7 mouse cellular contexts compared by ENCODE assay signal in the genomic region with DNA sequence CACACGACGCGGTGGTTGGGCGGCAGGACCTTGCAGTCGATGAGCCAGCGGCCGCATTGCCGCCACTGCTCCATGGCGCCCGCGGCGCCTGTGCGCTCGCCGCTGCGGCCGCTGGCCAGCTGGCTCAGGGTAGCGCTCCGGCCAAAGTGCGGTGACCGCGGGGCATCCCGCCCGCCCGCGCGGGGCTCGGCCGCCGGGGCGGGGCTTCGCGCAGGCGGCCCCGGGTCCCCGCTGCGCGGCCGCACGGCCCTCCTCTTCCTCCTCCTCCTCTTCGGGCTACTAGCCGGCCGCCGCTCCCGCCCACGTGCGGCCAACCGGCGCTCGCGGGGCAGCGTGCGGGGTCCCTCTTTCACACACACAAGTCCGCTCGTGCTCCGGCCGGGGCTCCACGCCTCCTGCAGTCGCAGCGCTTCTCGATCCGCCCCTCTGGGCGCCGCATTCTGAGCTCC. TPM values are rescaled to one million over a fixed set of nuclear protein-coding genes. Genes with fewer than 3 reads are reported as not detected.
DNase-seq lines count a peak whose midpoint lies in the region; ATAC-seq and TF ChIP-seq lines count a peak whose summit lies in the region.

No protein-coding gene starts in this region.

- peak overlapping the region; percentile 99 for H3K4me2 ChIP-seq in heart, postnatal 0 days (ENCODE audit: low read depth, low read length)
- H3K4me2 ChIP-seq in midbrain, embryonic 15.5 days, result peak overlapping the region; percentile 95

- no peaks in the 10 kb centered on the region for H3K27me3 ChIP-seq in testis, adult 2 months (ENCODE audit: control insufficient read depth, insufficient read depth, low read length)
- H3K27me3 ChIP-seq in heart, postnatal 0 days (ENCODE audit: control insufficient read depth, insufficient read depth, low read length), result 0 out of 2 replicates have a peak, but pooled peaks cover 3% of the 10 kb centered on the region
- no peaks in the 10 kb centered on the region; the same call in 1 of the 2 replicates for H3K27me3 ChIP-seq in limb, embryonic 10.5 days (ENCODE audit: low read depth, poor library complexity, severe bottlenecking)
- H3K27me3 ChIP-seq in midbrain, embryonic 15.5 days (replicated peaks), result no peaks in the 10 kb centered on the region

- peak overlapping the region; percentile 73 for H3K9ac ChIP-seq in heart, postnatal 0 days (replicated peaks; ENCODE audit: low read depth, low read length)
- peak overlapping the region; percentile 60 for H3K9ac ChIP-seq in midbrain, embryonic 15.5 days

- ATAC-seq in heart, postnatal 0 days (ENCODE audit: insufficient read depth, low read depth), result peak; percentile 47
- peak; percentile 4; the same call in 1 of the 2 replicates for ATAC-seq in midbrain, embryonic 15.5 days (replicated peaks)

- WGBS in heart, postnatal 0 days, result 0% methylated on average over 39 of the region's 64 CpGs
- WGBS in limb, embryonic 10.5 days, result under 1% methylated on average over 51 of the region's 64 CpGs
- WGBS in midbrain, embryonic 15.5 days, result under 1% methylated on average over 53 of the region's 64 CpGs

- no peak for DNase-seq in testis, postnatal 10 days (ENCODE audit: low spot score)
- DNase-seq in cerebellum, adult 9-11 months, result peak; percentile 40
- no peak for DNase-seq in heart, postnatal 0 days (ENCODE audit: low spot score)
- no peak for DNase-seq in limb, embryonic 10.5 days (ENCODE audit: low spot score)
- no peak for DNase-seq in yolk sac, embryonic 10.5 days (ENCODE audit: low spot score)

- H3K4me1 ChIP-seq in testis, adult 2 months (ENCODE audit: control insufficient read depth, insufficient read depth, low read length), result peaks cover 27% of the 10 kb centered on the region
- H3K4me1 ChIP-seq in heart, postnatal 0 days (ENCODE audit: control insufficient read depth, insufficient read depth), result peaks cover 12% of the 10 kb centered on the region
- peaks cover 59% of the 10 kb centered on the region for H3K4me1 ChIP-seq in limb, embryonic 10.5 days
- H3K4me1 ChIP-seq in midbrain, embryonic 15.5 days, result peaks cover 54% of the 10 kb centered on the region

- peak overlapping the region; percentile 34; the same call in 1 of the 2 replicates for H3K27ac ChIP-seq in testis, adult 2 months (ENCODE audit: control insufficient read depth, insufficient read depth, low read depth, low read length)
- H3K27ac ChIP-seq in heart, postnatal 0 days (ENCODE audit: low read depth), result peak overlapping the region; percentile 73
- peak overlapping the region; percentile 97 for H3K27ac ChIP-seq in limb, embryonic 10.5 days
- H3K27ac ChIP-seq in midbrain, embryonic 15.5 days, result peak overlapping the region; percentile 69

- peak overlapping the region; percentile 85 for H3K4me3 ChIP-seq in testis, adult 2 months (ENCODE audit: control insufficient read depth, low read depth, low read length)
- H3K4me3 ChIP-seq in heart, postnatal 0 days (ENCODE audit: low read depth, low read length), result peak overlapping the region; percentile 91
- H3K4me3 ChIP-seq in limb, embryonic 10.5 days, result peak overlapping the region; percentile 93
- H3K4me3 ChIP-seq in midbrain, embryonic 15.5 days, result peak overlapping the region; percentile 52

- TF ChIP-seq POLR2A in testis, adult 2 months (IDR thresholded peaks at IDR 0.05; ENCODE audit: control insufficient read depth, low read depth, low read length), result no peak

- no peak for TF ChIP-seq CTCF in testis, adult 2 months (IDR thresholded peaks at IDR 0.05; ENCODE audit: control insufficient read depth, insufficient read depth, insufficient replicate concordance, low read depth, low read length)
- TF ChIP-seq CTCF in heart, postnatal 0 days (IDR thresholded peaks at IDR 0.05; ENCODE audit: low read depth), result no peak

- no peak for TF ChIP-seq EP300 in heart, postnatal 0 days (IDR thresholded peaks at IDR 0.05; ENCODE audit: low read depth)

- H3K36me3 ChIP-seq in testis, adult 2 months (ENCODE audit: control insufficient read depth, insufficient read depth, low read length), result no peaks in the 10 kb centered on the region
- no peaks in the 10 kb centered on the region for H3K36me3 ChIP-seq in heart, postnatal 0 days (replicated peaks; ENCODE audit: control insufficient read depth, insufficient read depth, low read length)
- peaks cover 11% of the 10 kb centered on the region for H3K36me3 ChIP-seq in limb, embryonic 10.5 days
- no peaks in the 10 kb centered on the region for H3K36me3 ChIP-seq in midbrain, embryonic 15.5 days (replicated peaks)

- no peaks in the 10 kb centered on the region for H3K9me3 ChIP-seq in heart, postnatal 0 days (replicated peaks; ENCODE audit: control insufficient read depth, low read length)
- H3K9me3 ChIP-seq in limb, embryonic 10.5 days (replicated peaks), result no peaks in the 10 kb centered on the region
- no peaks in the 10 kb centered on the region for H3K9me3 ChIP-seq in midbrain, embryonic 15.5 days

RNA-seq across cellular contexts. Expression of a gene that starts 0.4 kb away (rescaled TPM):
- polyA plus RNA-seq in testis, adult 2 months (2012; rRNA removed), result 35.7 and 56.1 TPM in 2 replicates
- total RNA-seq in heart, postnatal 0 days (2014; rRNA removed; ENCODE audit: low replicate concordance), result 15.6 and 16.8 TPM in 2 replicates
- 2.3 and 2.4 TPM in 2 replicates for polyA plus RNA-seq in heart, postnatal 0 days (2015; fragmentation: Nextera tagmentation; extraction: Ambion mirVana)
- 9.2 and 9.6 TPM in 2 replicates for polyA plus RNA-seq in limb, embryonic 10.5 days (2016; fragmentation: Nextera tagmentation; extraction: Ambion mirVana)
- polyA plus RNA-seq in midbrain, embryonic 15.5 days (2015; fragmentation: Nextera tagmentation; extraction: Ambion mirVana), result 13.9 and 15.7 TPM in 2 replicates

RNA-seq across cellular contexts. Expression of a gene that starts 15.7 kb away (rescaled TPM):
- polyA plus RNA-seq in testis, adult 2 months (2012; rRNA removed), result 9.7 and 13.3 TPM in 2 replicates
- 0.11 and 1.0 TPM in 2 replicates for total RNA-seq in heart, postnatal 0 days (2014; rRNA removed; ENCODE audit: low replicate concordance)
- 1.9 and 2.2 TPM in 2 replicates for polyA plus RNA-seq in heart, postnatal 0 days (2015; fragmentation: Nextera tagmentation; extraction: Ambion mirVana)
- 5.2 and 7.6 TPM in 2 replicates for polyA plus RNA-seq in limb, embryonic 10.5 days (2016; fragmentation: Nextera tagmentation; extraction: Ambion mirVana)
- 42.7 and 44.5 TPM in 2 replicates for polyA plus RNA-seq in midbrain, embryonic 15.5 days (2015; fragmentation: Nextera tagmentation; extraction: Ambion mirVana)

Comparison
In these comparisons a context has a peak if more than half of its experiments do, and no peak if none do; other contexts are left out.
1. H3K27ac ChIP-seq: peak in every context shown above with its lines; median percentile 97 in limb, embryonic 10.5 days; 73 in heart, postnatal 0 days; 69 in midbrain, embryonic 15.5 days; 34 in testis, adult 2 months.